Mouse (Mus musculus): ENCODE results near the gene Serpinb6a. TPM values are rescaled to one million over a fixed set of nuclear protein-coding genes. Genes with fewer than 3 reads are reported as not detected.

The Serpinb6a gene
- polyA plus RNA-seq, 1 experiment from 2014 or later, result 75.2 TPM

GRCm38 (mm10) chr13:34038901-34039341 is 36.3 kb upstream of the Serpinb6a start:
- Histone ChIP-seq H3K9me3 (replicated peaks; ENCODE audit: control insufficient read depth, low read length) (no peaks in the 10 kb centered on the region), H3K4me2 (ENCODE audit: low read depth, low read length) (peak overlapping the region; percentile 89), H3K4me1 (ENCODE audit: control insufficient read depth, insufficient read depth, low read length) (peaks cover 11% of the 10 kb centered on the region), H3K9ac (ENCODE audit: low read length) (0 out of 2 replicates have a peak overlapping the region, but pooled peaks have one; percentile 29), H3K27me3 (ENCODE audit: control insufficient read depth, insufficient read depth, low read length) (no peaks in the 10 kb centered on the region), H3K36me3 (ENCODE audit: control insufficient read depth, insufficient read depth, low read length) (0 out of 2 replicates have a peak, but pooled peaks cover 6% of the 10 kb centered on the region), H3K4me3 (replicated peaks; ENCODE audit: low read length) (peak overlapping the region; percentile 76), H3K27ac (ENCODE audit: low read length) (peak overlapping the region; percentile 63)
- WGBS, result 31% methylated on average over 8 of the region's 8 CpGs
- ATAC-seq (ENCODE audit: insufficient read depth, low FRiP score), result no peak

GRCm38 (mm10) chr13:34038056-34038432 is 35.5 kb upstream of the Serpinb6a start:
- H3K9me3 ChIP-seq (replicated peaks; ENCODE audit: control insufficient read depth, low read length), result no peaks in the 10 kb centered on the region
- no peak for ATAC-seq (ENCODE audit: insufficient read depth, low FRiP score)
- H3K4me2 ChIP-seq (ENCODE audit: low read depth, low read length), result peak overlapping the region; percentile 89
- 0 out of 2 replicates have a peak, but pooled peaks cover 13% of the 10 kb centered on the region for H3K36me3 ChIP-seq (ENCODE audit: control insufficient read depth, insufficient read depth, low read length)
- H3K4me1 ChIP-seq (ENCODE audit: control insufficient read depth, insufficient read depth, low read length), result peaks cover 11% of the 10 kb centered on the region
- no peaks in the 10 kb centered on the region for H3K27me3 ChIP-seq (ENCODE audit: control insufficient read depth, insufficient read depth, low read length)
- peak overlapping the region; percentile 95 for H3K9ac ChIP-seq (ENCODE audit: low read length)
- 40% methylated on average over 5 of the region's 5 CpGs for WGBS
- peak overlapping the region; percentile 76 for H3K4me3 ChIP-seq (replicated peaks; ENCODE audit: low read length)
- peak overlapping the region; percentile 81 for H3K27ac ChIP-seq (ENCODE audit: low read length)

- ATAC-seq (ENCODE audit: insufficient read depth, low FRiP score), result peak; percentile 94
These were observed 34.8 kb upstream of the Serpinb6a start, which contains the start of gene Bphl for GRCm38 (mm10) chr13:34037172-34038055. TSS of gene Bphl (plus strand) at chr13:34037597.

GRCm38 (mm10) chr13:34036726-34037125 is 34.1 kb upstream of the Serpinb6a start:
- H3K9ac ChIP-seq (ENCODE audit: low read length), result 0 out of 2 replicates have a peak overlapping the region, but pooled peaks have one; percentile 95
- peaks cover 19% of the 10 kb centered on the region; the same call in 1 of the 2 replicates for H3K36me3 ChIP-seq (ENCODE audit: control insufficient read depth, insufficient read depth, low read length)
- no peak for ATAC-seq (ENCODE audit: insufficient read depth, low FRiP score)
- whole genome bisulfite sequencing, result 74% methylated on average over 5 of the region's 5 CpGs
- no peaks in the 10 kb centered on the region for H3K27me3 ChIP-seq (ENCODE audit: control insufficient read depth, insufficient read depth, low read length)
- no peak overlapping the region for H3K27ac ChIP-seq (ENCODE audit: low read length)
- no peaks in the 10 kb centered on the region for H3K9me3 ChIP-seq (replicated peaks; ENCODE audit: control insufficient read depth, low read length)
- H3K4me2 ChIP-seq (ENCODE audit: low read depth, low read length), result no peak overlapping the region
- peaks cover 11% of the 10 kb centered on the region for H3K4me1 ChIP-seq (ENCODE audit: control insufficient read depth, insufficient read depth, low read length)
- no peak overlapping the region for H3K4me3 ChIP-seq (replicated peaks; ENCODE audit: low read length)

More at GRCm38 (mm10) chr13:34037172-34038055, 34.8 kb upstream of the Serpinb6a start, which contains the start of gene Bphl:
- peaks cover 19% of the 10 kb centered on the region; the same call in 1 of the 2 replicates for H3K36me3 ChIP-seq (ENCODE audit: control insufficient read depth, insufficient read depth, low read length)
- peak within 1 kb of the TSS; percentile 89 for H3K4me2 ChIP-seq (ENCODE audit: low read depth, low read length)
- peak within 1 kb of the TSS; percentile 81 for H3K27ac ChIP-seq (ENCODE audit: low read length)
- peaks cover 11% of the 10 kb centered on the region for H3K4me1 ChIP-seq (ENCODE audit: control insufficient read depth, insufficient read depth, low read length)
- no peaks in the 10 kb centered on the region for H3K9me3 ChIP-seq (replicated peaks; ENCODE audit: control insufficient read depth, low read length)
- peak within 1 kb of the TSS; percentile 76 for H3K4me3 ChIP-seq (replicated peaks; ENCODE audit: low read length)
- H3K27me3 ChIP-seq (ENCODE audit: control insufficient read depth, insufficient read depth, low read length), result no peaks in the 10 kb centered on the region
- H3K9ac ChIP-seq (ENCODE audit: low read length), result peak within 1 kb of the TSS; percentile 95
- 1% methylated on average over 37 of the region's 37 CpGs for WGBS

GRCm38 (mm10) chr13:34035424-34035823 is 32.8 kb upstream of the Serpinb6a start:
- no peaks in the 10 kb centered on the region for H3K27me3 ChIP-seq (ENCODE audit: control insufficient read depth, insufficient read depth, low read length)
- no peak overlapping the region for H3K27ac ChIP-seq (ENCODE audit: low read length)
- H3K4me1 ChIP-seq (ENCODE audit: control insufficient read depth, insufficient read depth, low read length), result peaks cover 11% of the 10 kb centered on the region
- peaks cover 19% of the 10 kb centered on the region for H3K36me3 ChIP-seq (ENCODE audit: control insufficient read depth, insufficient read depth, low read length)
- H3K4me2 ChIP-seq (ENCODE audit: low read depth, low read length), result no peak overlapping the region
- no peak overlapping the region for H3K9ac ChIP-seq (ENCODE audit: low read length)
- WGBS, result 66% methylated on average over 3 of the region's 3 CpGs
- H3K9me3 ChIP-seq (replicated peaks; ENCODE audit: control insufficient read depth, low read length), result no peaks in the 10 kb centered on the region
- no peak for ATAC-seq (ENCODE audit: insufficient read depth, low FRiP score)
- no peak overlapping the region for H3K4me3 ChIP-seq (replicated peaks; ENCODE audit: low read length)

GRCm38 (mm10) chr13:34032041-34032440 is 29.4 kb upstream of the Serpinb6a start:
- no peak for ATAC-seq (ENCODE audit: insufficient read depth, low FRiP score)
- no peaks in the 10 kb centered on the region for H3K27me3 ChIP-seq (ENCODE audit: control insufficient read depth, insufficient read depth, low read length)
- H3K36me3 ChIP-seq (ENCODE audit: control insufficient read depth, insufficient read depth, low read length), result peaks cover 25% of the 10 kb centered on the region
- no peaks in the 10 kb centered on the region for H3K9me3 ChIP-seq (replicated peaks; ENCODE audit: control insufficient read depth, low read length)
- peaks cover under 1% of the 10 kb centered on the region for H3K4me1 ChIP-seq (ENCODE audit: control insufficient read depth, insufficient read depth, low read length)
- no peak overlapping the region for H3K4me2 ChIP-seq (ENCODE audit: low read depth, low read length)
- WGBS, result 74% methylated on average over 2 of the region's 2 CpGs
- H3K27ac ChIP-seq (ENCODE audit: low read length), result no peak overlapping the region
- no peak overlapping the region for H3K9ac ChIP-seq (ENCODE audit: low read length)
- H3K4me3 ChIP-seq (replicated peaks; ENCODE audit: low read length), result no peak overlapping the region

GRCm38 (mm10) chr13:34021998-34022397 is 19.4 kb upstream of the Serpinb6a start:
- H3K4me3 ChIP-seq (replicated peaks; ENCODE audit: low read length), result no peak overlapping the region
- no peak overlapping the region for H3K4me2 ChIP-seq (ENCODE audit: low read depth, low read length)
- peaks cover 17% of the 10 kb centered on the region for H3K36me3 ChIP-seq (ENCODE audit: control insufficient read depth, insufficient read depth, low read length)
- H3K27ac ChIP-seq (ENCODE audit: low read length), result no peak overlapping the region
- no peaks in the 10 kb centered on the region for H3K4me1 ChIP-seq (ENCODE audit: control insufficient read depth, insufficient read depth, low read length)
- no peaks in the 10 kb centered on the region for H3K9me3 ChIP-seq (replicated peaks; ENCODE audit: control insufficient read depth, low read length)
- no peak overlapping the region for H3K9ac ChIP-seq (ENCODE audit: low read length)
- no peaks in the 10 kb centered on the region for H3K27me3 ChIP-seq (ENCODE audit: control insufficient read depth, insufficient read depth, low read length)
- ATAC-seq (ENCODE audit: insufficient read depth, low FRiP score), result no peak
- 80% methylated on average over 2 of the region's 2 CpGs for WGBS

GRCm38 (mm10) chr13:34018521-34018920 is 15.9 kb upstream of the Serpinb6a start:
- 81% methylated on average over 1 of the region's 1 CpGs for WGBS
- no peak for ATAC-seq (ENCODE audit: insufficient read depth, low FRiP score)
- H3K27ac ChIP-seq (ENCODE audit: low read length), result no peak overlapping the region
- H3K9me3 ChIP-seq (replicated peaks; ENCODE audit: control insufficient read depth, low read length), result no peaks in the 10 kb centered on the region
- H3K4me1 ChIP-seq (ENCODE audit: control insufficient read depth, insufficient read depth, low read length), result no peaks in the 10 kb centered on the region
- H3K27me3 ChIP-seq (ENCODE audit: control insufficient read depth, insufficient read depth, low read length), result no peaks in the 10 kb centered on the region
- H3K36me3 ChIP-seq (ENCODE audit: control insufficient read depth, insufficient read depth, low read length), result peaks cover 29% of the 10 kb centered on the region
- H3K4me2 ChIP-seq (ENCODE audit: low read depth, low read length), result no peak overlapping the region
- H3K9ac ChIP-seq (ENCODE audit: low read length), result no peak overlapping the region
- H3K4me3 ChIP-seq (replicated peaks; ENCODE audit: low read length), result no peak overlapping the region

GRCm38 (mm10) chr13:34016927-34017569 is 14.5 kb upstream of the Serpinb6a start:
- H3K27ac ChIP-seq (ENCODE audit: low read length), result no peak overlapping the region
- no peaks in the 10 kb centered on the region for H3K9me3 ChIP-seq (replicated peaks; ENCODE audit: control insufficient read depth, low read length)
- H3K4me3 ChIP-seq (replicated peaks; ENCODE audit: low read length), result no peak overlapping the region
- no peak overlapping the region for H3K4me2 ChIP-seq (ENCODE audit: low read depth, low read length)
- no peak for ATAC-seq (ENCODE audit: insufficient read depth, low FRiP score)
- no peaks in the 10 kb centered on the region for H3K4me1 ChIP-seq (ENCODE audit: control insufficient read depth, insufficient read depth, low read length)
- H3K9ac ChIP-seq (ENCODE audit: low read length), result no peak overlapping the region
- no peaks in the 10 kb centered on the region for H3K27me3 ChIP-seq (ENCODE audit: control insufficient read depth, insufficient read depth, low read length)
- peaks cover 30% of the 10 kb centered on the region for H3K36me3 ChIP-seq (ENCODE audit: control insufficient read depth, insufficient read depth, low read length)
- 90% methylated on average over 9 of the region's 9 CpGs for WGBS

All from stomach, embryonic 16.5 days (tissue).